Mouse (Mus musculus): ENCODE measurements around the gene Mdh1. TPM values are rescaled to one million over a fixed set of nuclear protein-coding genes. Genes with fewer than 3 reads are reported as not detected.
"Not testable (repeated sequence)": the region's sequence is repeated elsewhere in the genome, so short reads cannot be mapped to it uniquely, and the experiment has no call there.

The Mdh1 gene
- total RNA-seq, 2 experiments from 2014 or later: 669 to 698 TPM

DNA sequence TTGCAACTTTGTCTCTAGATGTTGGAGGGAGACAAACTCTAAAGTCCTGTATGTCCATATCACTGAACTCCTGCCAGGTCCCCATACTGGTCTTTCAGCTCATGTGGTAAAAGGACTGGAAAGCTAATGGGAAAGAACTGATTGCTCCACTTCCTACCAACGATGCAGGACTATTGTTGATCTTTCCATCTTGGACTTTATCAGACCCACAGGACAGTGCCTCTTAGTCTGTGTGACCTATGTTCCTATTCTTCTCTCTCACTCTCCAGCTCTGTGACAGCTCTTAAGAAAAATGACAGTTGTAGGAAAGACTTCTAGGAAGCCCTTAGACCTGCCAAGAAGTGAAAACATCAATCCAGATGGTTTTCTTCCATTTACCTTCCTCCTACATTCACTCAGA, 25.5 kb downstream of the Mdh1 start:
- DNase-seq (ENCODE audit: extremely low spot score in 1 of 2, low spot score in 1 of 2): no peak

- no peak for DNase-seq (ENCODE audit: extremely low spot score in 1 of 2, low spot score in 1 of 2)
Observed at GRCm38 (mm10) chr11:21545951-21546350, 26.2 kb downstream of the Mdh1 start.

GRCm38 (mm10) chr11:21545021-21545420, 27.1 kb downstream of the Mdh1 start:
- no peak for DNase-seq (ENCODE audit: extremely low spot score in 1 of 2, low spot score in 1 of 2)

DNA sequence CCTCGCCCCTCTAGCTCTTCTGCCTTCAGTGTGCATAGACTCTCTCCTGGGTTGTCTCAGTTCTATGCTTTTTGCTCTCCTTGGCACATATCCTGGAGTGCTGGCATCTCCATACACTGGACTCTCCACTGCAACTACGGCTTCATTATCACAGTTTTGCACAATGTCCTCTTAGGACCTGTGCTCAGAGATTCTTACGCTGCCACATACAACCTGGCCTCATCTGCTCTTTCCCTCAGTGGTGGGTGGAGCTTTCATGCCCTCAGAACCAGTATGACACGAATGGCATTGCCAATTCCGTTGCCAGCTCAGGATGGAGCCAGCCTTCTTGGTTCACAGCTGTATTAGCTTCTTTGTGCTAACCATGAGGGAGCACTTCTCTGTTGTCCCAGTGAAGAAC, 29.4 kb downstream of the Mdh1 start:
- no peak for DNase-seq (ENCODE audit: extremely low spot score in 1 of 2, low spot score in 1 of 2)

- no peak for DNase-seq (ENCODE audit: extremely low spot score in 1 of 2, low spot score in 1 of 2)
Observed at GRCm38 (mm10) chr11:21540622-21541021, 31.5 kb downstream of the Mdh1 start.

DNA sequence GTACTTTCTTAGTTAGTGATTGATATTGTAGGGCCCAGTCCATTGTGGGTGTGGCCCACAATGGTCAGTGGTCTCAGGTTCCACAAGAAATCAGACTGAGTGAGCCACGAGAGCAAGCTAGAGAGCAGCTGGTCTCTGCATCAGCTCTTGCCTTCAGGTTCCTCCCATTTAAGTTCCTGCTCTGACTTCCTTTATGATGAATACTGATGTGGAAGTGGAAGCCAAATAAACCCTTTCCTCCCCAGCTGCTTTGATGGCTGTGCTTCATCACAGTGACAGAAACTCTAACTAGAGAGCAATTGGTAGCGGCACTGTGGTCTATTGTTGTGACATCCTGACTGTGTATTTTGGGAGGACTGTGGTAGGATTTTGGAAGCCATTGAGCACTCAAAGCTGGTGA, 32.1 kb downstream of the Mdh1 start:
- DNase-seq (ENCODE audit: extremely low spot score in 1 of 2, low spot score in 1 of 2): no peak

DNA sequence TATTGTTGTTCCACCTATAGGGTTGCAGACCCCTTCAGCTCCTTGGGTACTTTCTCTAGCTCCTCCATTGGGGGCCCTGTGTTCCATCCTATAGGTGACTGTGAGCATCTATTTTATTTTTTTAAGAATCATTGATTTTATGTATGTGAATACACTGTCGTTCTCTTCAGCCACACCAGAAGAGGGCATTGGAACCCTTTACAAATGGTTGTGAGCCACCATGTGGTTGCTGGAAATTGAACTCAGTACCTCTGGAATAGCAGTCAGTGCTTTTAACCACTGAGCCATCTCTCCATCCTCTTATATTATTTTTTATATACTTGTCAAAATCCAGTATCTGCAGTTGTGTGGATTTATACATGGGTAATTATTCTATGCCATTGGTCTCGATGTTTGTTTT, 41.3 kb downstream of the Mdh1 start:
- not testable (repeated sequence) for DNase-seq (ENCODE audit: extremely low spot score in 1 of 2, low spot score in 1 of 2)

- DNase-seq (ENCODE audit: extremely low spot score in 1 of 2, low spot score in 1 of 2): no peak
Observed at GRCm38 (mm10) chr11:21528676-21529394, 43.3 kb downstream of the Mdh1 start.

DNA sequence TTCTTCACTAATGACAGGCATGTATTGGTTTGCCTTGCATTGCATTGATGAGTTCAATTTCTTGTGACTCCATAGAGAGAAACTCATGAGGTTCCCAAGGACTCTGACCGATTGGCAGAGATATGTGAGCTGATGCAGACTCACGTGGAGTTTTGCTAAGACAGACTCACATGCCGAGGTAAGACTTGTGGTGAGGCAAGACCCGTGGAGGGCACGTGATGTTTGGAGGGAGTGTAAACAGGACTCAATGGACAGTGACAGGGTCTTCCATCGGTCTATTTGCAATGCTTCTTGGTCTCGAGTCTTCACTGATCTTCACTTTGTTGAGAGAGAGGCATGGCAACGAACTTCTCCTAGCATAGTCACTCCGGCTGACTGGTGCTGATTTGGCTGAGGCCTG, 54.4 kb downstream of the Mdh1 start:
- no peak for DNase-seq (ENCODE audit: extremely low spot score in 1 of 2, low spot score in 1 of 2)

DNA sequence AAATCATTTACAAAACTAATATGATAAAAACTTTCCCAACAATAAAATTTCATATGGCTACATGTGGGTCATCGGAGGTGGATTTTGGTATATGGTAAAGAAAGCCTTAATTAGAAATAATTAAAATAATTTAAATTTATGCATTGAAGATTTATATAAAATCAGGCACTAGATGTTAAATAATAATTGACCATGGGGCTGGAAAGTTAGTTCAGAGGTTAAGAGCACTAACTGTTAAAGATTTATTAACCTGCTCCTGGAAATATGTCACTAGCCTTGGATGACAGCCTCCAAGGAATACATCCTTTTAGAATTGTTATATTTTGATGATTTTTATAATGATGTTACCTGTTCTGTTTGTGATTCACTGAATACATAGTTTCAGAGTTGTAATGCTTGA, 55.8 kb downstream of the Mdh1 start:
- not testable (repeated sequence) for DNase-seq (ENCODE audit: extremely low spot score in 1 of 2, low spot score in 1 of 2)

- not testable (repeated sequence) for DNase-seq (ENCODE audit: extremely low spot score in 1 of 2, low spot score in 1 of 2)
Observed at GRCm38 (mm10) chr11:21510577-21510976, 61.6 kb downstream of the Mdh1 start.

- DNase-seq (ENCODE audit: extremely low spot score in 1 of 2, low spot score in 1 of 2): not testable (repeated sequence)
Observed at GRCm38 (mm10) chr11:21508713-21509112, 63.5 kb downstream of the Mdh1 start.

DNA sequence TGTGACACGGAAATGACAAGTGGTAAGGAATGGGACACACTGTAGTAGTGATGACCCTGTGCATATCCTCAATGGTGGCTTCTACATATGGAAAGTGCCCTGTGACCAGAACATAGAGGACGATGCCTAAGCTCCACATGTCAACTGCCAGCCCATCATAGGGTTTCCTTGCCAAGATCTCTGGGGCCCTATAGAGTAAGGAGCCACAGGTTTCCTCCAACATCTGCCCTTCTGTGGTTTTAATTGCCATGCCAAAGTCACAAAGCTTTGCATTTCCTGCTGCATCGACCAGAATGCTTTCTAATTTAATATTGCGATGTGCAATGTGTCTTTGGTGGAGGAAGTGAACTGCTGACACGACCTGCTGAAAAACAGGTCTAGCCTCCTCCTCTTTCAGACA, 65.1 kb downstream of the Mdh1 start:
- DNase-seq (ENCODE audit: extremely low spot score in 1 of 2, low spot score in 1 of 2): not testable (repeated sequence)

Small RNAs within 50 kb of the gene (microRNA-seq; reads per million reads assigned to microRNA genes)
- 0 reads per million in 2 experiments for gene Gm22990

Other genes with a start within 250 kb of the Mdh1 start
- 10 to 100 TPM; 80.2 to 81.7 TPM for gene Ugp2, start 201.2 kb downstream of the Mdh1 start, total RNA-seq (2021)
- gene Wdpcp, start 132 bp downstream of the Mdh1 start, total RNA-seq (2021): 10 to 100 TPM; 10.9 to 13.1 TPM

All from layer of hippocampus, postnatal 25 days (tissue).